Mouse (Mus musculus): ENCODE measurements around the gene Gm20431.

Gm20431 gene

DNA sequence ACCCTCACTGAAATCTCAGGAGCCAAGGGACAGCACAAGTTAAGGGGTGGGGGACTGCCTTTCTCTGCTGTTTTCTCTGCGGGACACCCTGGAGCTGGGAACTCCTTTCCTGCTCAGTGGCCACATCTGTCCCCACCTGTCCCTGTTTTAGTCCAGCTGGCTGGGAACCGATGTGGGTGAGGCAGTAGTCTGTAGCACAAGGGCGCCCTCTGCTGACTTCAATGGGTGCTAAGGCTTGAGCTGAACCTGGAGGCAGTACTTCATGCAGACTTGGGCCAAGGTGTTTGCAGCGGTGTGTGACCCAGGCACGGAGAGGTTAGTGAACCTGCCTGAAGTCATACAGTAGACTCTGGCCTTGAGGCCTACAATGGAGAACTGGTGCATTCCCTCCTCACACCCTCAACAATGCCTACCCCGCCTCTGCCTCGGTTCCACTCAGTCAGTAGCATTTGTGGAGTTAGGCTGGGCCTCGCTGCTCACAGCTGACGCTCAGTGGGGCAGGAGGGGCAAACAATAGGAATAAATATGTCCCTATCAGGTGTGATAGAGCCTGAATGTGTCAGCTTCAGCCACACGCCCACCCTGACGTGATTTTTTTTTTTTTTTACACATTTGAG lies 56.0 kb downstream of the Gm20431 start:
- peak; percentile 59 for DNase-seq (ENCODE audit: extremely low read depth, insufficient read length, low spot score)

DNA sequence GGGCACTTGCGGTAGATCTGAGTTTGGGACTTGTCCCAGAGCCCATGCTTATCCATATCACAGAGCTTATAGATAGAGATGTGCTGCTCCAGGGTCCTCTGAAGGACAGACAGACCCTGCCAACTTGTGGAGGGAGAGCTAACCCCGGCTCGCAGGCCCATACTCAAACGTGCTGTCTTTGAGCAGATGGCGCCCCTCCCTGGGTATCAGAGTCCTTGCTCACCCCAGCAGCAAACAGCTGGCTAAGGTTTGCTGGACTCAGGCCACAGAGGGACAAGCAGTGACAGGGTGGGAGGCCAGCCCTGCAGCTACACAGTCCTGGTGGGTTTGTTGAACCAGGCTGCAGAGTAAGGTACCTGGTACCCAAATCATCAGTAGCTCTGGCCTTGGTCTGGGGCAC lies 58.3 kb downstream of the Gm20431 start:
- DNase-seq (ENCODE audit: extremely low read depth, insufficient read length, low spot score), result no peak

DNA sequence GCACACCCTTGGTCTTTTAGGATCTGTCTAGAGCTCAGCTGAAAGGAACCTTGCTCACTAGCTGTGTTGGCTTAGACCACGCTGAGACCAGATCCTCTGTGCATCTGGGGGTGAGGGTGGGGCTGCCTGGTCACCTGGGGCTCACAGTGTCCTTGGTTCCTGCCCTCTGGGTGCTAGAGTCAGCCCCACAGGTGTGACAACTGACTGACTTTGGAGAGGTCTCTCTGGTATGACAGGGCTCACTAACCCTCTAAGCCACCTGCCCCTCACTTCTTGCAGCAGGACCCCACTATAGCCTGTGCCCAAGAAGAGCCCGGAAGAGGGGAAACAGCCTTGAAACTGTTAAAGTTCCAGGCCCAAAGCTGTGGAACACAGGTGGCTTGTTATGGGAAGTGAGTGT lies 58.9 kb downstream of the Gm20431 start:
- DNase-seq (ENCODE audit: extremely low read depth, insufficient read length, low spot score), result no peak

DNA sequence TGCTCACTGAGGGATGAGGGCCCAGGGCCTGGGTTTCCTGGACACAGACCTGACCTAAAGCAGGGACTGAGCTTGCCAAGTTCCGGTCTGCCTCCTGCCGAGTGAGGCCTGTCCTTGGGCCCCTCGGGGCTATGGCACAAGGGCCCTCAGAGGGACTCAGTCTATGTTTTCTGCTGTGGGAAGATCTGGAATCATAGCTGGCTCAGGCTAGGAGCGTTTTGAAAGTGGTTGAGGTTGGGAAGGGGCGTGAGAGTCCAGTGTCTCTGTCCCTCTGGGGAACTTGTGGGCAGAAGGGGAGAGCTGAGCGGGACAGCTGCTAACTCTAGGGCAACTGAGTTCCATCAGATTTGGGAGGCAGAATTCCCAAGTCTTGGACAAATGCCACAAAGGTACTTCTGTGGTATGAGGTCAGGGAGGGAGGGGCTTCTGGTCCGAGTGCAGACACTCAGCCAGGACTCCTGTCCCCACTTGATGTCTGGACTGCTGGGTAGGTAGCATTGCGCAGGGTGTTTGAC lies 60.8 kb downstream of the Gm20431 start:
- no peak for DNase-seq (ENCODE audit: extremely low read depth, insufficient read length, low spot score)

DNA sequence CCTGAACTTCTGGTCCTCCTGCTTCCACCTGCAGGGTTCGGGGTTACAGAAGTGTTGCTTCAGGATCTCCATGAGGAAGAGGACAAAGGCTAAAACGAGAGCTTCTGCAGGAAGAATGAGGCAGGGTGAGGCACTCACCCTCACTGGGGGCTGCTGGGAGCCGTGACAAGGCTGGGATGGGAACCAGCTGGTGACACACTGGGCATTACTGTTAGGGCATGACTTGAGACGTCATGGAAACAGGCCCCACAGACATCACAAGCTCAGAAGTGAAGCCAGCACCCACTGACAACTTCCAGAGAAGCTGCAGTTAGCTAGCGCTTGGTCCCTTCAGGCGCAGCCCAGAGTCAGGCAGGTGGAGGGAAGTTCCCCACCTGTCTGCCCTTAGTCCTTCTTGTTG lies 61.4 kb downstream of the Gm20431 start:
- DNase-seq (ENCODE audit: extremely low read depth, insufficient read length, low spot score), result no peak

DNA sequence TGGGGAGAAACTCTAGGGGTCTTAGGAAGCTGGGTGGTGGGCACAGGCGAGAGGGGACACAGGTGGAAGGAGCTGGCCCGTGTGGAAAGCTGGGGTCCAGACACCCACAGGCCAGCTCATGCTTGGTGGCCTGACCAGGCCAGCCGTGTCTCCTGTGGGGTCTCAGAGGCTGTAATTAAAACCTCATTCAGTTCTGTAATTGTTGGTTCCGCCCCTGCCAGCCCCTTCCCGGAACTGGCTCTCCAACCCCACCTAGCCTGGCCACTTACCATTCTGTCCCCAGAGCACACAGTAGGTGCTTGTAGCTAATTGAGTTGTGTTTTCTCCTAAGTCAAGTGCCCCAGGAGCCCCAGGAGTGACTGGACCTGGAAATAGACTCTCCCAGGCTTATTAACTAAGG lies 62.1 kb downstream of the Gm20431 start:
- no peak for DNase-seq (ENCODE audit: extremely low read depth, insufficient read length, low spot score)

DNA sequence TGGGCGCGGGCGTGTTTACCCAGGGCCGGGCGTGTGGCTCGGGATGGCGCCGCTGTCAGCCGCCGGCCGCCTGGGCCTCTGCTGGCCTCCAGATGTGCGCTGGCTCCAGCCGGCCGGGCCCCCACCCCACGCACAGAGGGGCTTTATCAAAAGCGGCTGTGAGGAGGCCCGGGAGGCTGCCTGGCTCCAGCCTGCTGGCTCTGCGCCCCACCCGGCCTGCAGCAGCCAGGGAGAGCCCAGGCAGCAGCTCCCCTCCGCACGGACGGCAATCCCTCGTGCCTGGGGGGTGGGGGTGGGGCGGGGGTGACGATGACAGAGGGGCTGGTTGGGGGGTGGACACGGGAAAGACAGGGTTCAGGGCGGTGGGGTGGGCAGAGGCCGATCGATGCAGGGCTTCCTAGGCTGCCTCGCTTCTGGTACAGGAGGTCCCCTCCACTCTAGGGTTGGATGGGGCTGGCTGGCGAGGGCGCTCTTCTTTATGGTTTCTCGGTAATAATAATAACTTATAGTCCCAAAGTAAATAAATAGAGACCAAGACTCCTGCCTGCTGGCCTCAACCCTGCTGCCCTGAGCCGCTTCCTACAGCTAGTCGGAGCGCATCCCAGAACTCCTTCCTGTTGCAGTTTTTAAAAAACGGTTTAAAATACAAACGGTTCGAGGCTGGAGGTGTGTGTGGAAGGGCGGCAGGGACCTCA lies 63.7 kb downstream of the Gm20431 start:
- no peak for DNase-seq (ENCODE audit: extremely low read depth, insufficient read length, low spot score)

DNA sequence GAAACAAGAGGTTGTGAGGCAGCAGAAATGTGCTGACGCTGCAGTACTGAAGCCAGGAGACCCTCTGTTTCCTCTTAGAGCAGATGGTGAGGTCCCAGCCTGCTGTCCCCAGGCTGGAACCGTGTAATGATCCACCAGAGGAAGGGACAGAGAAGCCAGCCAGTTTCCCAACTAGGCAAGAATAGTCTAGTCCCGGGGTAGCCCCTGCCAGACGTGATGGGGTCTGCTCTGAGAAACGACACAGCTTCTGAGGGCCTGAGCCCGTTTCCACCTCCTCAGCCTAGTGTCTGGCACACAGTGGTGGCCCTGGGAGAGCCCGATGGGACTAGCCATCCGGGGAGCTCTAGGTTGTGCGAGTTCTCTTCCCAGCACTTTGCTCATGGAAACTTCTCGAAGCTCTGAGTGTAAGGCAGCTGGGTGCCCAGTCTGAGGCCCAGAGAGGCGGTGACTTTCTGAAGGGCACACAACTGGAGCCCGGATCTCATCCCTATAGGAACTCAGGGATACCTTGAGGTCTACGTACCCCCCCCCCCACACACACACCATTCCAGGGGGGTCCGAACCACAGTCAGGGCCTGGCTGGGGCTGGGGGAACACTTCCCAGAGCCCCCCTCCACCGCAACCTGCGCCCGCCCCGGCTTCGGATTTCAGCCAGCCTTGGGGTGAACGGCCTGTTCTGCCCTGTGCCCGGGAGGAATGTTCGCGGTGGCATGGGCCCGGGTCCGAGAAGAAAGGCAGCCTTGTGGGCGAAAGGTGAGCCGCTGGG lies 64.4 kb downstream of the Gm20431 start:
- no peak for DNase-seq (ENCODE audit: extremely low read depth, insufficient read length, low spot score)

DNA sequence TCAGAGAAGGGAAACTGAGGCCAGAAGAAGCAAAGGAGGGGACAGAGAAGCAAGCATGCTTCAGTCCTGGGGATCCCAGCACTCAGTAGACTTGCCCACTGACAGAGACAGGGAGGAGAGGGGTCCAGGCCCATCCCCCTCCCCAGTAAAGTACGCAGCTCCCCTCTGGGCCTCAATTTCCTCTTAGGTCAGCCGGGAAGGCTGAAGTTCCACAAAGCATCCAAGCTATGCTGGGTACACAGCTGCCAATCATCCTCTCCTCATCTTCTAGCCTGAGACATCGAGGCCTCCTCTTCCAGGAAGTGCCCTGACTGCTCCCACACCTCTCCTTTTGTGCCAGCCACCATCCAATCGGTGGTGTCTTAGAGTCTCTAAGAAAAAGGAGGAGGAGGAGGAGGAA lies 65.0 kb downstream of the Gm20431 start:
- DNase-seq (ENCODE audit: extremely low read depth, insufficient read length, low spot score), result no peak

DNA sequence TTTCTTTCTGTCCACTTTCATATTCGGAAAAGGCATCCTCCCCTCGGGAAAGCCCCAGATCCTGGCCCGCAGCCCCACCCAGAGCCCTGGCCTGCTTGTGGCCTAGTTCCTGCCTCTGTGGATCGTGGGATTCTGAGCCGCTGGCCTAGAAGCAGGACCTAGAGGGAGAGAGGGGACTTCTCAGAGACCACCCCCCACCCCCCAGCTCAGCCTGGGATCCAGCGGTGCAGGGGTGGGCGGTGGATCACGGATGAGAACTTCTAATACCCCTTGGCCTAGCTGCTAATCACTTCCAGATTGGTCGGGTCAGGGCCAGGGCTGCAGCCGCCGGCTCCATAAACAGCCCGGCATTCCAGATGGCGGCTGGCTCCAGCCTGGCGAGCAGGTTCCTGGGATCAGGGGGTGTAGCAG lies 65.5 kb downstream of the Gm20431 start:
- peak; percentile 80 for DNase-seq (ENCODE audit: extremely low read depth, insufficient read length, low spot score)

DNA sequence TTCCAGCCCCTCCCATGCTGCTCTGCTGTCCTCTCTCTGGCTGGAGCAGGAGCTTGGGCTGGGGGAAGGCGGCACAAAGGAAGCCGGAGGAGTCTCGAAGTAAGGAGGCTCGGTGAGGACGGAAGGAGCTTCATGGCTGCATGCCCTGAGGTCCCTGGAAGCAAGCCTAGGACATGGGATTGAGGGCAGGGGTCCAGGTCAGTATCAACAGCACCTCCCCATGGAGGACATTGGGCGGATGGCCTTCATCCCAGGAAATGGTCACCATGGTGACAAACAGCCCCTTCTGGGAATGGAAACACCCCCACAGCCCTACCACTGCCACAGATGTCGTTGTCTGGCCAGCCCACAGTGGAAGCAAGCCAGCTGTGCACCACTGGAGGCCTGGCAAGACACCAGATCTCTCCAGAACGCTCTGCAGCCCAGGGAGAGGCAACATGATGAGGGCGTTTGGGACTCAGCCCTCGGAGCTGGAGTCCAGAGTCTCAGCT lies 66.8 kb downstream of the Gm20431 start:
- DNase-seq (ENCODE audit: extremely low read depth, insufficient read length, low spot score), result peak; percentile 92

DNA sequence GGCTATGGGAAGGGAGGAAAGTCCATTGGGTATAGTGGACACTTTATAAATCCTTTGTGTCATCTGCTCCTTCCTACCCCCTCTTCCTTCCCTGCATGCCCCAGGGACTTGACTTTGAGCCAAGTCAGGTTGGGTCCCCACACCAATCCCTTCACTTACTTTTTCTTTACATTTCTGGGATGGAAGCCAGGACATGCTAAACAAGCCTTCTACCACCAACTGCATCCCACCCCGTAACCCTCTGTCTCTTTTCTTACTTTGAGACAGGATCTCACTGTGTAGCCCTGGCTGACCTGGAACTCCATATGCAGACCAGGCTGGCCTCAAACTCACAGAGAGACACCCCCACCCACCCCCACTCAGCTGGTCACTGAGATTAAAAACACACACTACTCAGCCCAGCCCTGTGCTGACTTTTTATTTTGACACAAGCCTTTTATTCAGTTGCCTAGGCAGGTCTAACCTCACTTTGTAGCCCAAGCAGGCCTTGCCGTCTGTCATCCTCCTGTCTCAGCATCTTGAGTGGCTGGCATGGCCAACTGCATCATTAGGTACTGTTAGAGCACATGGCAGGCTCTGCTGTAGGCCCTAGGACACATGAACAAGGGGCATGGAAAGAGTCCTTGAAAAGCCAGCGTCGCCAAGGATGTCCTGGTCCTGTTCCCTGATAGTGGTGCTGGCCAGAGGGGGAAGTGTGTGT lies 67.6 kb downstream of the Gm20431 start:
- DNase-seq (ENCODE audit: extremely low read depth, insufficient read length, low spot score), result no peak

DNA sequence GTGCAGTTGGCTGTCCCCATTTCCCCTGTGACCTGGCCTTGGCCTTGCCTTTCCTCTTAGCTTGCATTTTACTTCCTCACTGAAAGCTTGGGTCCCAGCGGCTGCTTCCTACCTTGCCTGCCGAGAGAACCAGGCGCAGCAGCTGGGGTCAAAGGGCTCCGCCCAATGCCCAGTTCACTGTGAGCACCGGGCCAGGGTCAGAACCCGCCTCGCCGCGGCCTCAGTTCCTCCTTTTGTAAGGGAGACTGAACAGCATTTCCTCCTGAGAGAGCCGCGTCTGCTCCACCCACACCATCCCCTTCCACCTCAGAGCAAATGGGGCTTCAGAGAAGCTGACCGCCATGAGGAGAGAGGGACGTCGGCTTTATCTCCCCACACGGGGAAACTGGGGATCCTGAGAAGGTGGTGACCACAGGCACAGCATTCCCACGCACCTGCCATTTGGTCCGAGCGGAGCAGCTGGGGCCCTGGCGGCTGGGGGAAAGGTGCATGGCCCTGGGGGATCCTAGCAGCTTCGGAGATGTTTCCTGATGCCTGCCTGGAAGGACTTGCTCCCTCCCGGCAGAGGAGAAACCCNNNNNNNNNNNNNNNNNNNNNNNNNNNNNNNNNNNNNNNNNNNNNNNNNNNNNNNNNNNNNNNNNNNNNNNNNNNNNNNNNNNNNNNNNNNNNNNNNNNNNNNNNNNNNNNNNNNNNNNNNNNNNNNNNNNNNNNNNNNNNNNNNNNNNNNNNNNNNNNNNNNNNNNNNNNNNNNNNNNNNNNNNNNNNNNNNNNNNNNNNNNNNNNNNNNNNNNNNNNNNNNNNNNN lies 72.3 kb downstream of the Gm20431 start:
- DNase-seq (ENCODE audit: extremely low read depth, insufficient read length, low spot score), result peak; percentile 87

DNA sequence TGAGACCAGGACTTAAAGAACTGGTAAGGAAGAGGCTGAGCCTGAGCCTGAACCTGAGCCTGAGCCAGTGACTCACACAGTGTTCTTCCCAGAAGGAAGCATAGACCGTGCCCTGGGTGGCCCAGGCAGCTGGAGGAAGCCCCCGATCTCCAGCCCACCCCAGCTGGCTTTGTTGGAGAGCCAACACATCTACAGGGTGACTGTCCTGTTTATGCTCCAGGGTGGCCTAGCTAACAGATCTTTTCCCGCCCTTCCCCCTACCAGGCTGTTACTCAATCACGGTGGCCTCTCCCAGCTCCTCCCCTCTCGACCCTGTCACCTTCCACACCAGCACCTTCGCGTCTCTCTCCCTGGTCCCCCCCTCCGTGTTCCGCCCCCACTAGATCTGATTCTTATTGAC lies 74.3 kb downstream of the Gm20431 start:
- peak; percentile 81 for DNase-seq (ENCODE audit: extremely low read depth, insufficient read length, low spot score)

DNA sequence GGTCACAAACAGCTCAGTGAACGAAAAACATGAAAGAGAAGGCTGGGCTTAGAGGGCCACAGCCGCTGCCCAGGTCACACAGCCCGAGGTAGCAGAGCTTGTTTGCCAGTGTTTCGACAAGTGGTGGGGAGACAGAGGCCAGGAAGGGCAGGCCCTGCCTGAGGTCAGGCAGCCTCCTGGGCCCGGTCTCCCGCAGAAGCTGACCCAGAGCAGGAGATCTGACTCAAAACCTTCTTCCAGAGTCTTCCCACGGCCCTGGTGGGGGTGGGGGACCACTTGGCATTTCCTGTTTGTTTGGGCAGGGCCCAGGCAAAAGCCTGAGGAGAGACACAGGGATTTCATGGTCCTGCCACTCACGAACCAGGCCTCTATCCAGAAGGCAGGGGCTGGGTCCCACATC lies 75.3 kb downstream of the Gm20431 start:
- peak; percentile 83 for DNase-seq (ENCODE audit: extremely low read depth, insufficient read length, low spot score)

DNA sequence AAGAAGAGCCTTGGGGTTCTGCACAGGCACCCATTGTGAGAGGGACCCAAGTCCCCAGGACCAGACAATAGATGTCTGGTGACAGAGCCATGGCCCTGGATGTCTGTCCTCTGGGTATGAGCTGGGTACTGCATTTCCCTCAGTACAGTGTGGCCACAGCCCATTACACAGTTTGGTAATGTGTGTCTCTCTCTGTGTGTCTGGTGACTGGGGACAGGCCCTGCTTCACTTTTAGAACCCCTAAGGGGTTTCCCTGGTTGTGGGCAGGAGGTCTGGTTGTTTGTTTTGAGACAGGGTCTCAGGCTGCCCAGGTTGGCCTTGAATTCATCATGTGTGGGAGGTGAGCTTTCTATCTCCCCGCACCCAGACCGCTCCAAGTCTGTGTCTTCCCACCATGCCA lies 76.0 kb downstream of the Gm20431 start:
- no peak for DNase-seq (ENCODE audit: extremely low read depth, insufficient read length, low spot score)

DNA sequence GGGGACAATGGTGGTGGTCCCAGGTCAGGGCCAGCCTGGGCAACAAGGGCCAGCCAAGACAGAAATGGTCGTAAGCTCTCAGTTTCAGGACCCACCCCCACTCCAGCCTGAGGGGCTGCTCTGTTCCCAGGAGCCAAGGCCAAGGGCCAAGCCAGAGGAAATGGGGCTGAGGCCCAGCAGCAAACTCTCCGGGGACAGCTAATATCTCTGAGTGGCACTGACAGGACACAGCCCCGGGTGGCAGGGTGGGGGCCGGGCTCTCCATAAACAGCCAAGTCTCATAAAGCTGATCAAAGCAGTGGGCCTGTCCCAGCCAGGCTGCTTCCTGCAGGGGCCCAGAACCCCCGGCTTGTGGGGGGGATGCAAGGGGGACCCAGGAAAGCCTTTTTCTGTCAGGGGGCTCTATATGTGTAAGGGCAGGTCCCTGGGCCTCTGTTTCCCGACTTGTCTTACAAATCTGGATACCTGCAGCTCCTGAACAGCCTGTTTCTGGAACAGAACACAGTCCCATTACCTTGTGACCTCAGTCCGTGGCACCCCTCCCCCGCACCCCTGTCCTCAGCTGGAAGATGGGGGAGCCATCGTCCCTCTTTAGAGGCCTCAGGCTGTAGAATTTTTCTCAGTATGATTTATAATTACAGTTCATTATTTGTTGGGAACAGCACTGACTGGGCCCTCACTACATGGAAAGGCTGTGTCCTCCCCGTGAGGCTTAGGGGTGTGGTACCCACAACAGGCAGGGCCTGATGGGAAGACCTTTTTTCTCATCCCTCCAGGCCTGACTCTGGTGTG lies 77.9 kb downstream of the Gm20431 start:
- no peak for DNase-seq (ENCODE audit: extremely low read depth, insufficient read length, low spot score)

DNA sequence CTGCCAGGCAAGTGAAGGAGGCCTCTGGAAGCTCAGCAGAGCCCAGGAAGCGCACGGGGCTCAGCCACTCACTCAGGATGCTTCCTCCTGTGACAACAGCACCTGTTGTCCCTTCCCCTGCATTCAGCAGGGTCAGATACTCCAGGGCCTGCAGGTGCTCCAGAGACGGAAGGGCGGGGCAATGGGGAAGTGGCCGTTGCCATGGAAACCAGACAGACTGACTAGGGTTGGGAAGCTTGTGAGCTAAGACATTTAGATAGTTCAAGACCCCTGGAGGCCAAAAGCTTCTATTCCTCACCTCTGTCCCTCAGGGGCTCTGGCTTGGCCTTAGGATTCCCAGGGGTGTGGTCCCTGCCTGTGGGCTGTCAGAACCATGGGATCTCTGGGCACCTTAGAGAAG lies 82.8 kb downstream of the Gm20431 start:
- no peak for DNase-seq (ENCODE audit: extremely low read depth, insufficient read length, low spot score)

DNA sequence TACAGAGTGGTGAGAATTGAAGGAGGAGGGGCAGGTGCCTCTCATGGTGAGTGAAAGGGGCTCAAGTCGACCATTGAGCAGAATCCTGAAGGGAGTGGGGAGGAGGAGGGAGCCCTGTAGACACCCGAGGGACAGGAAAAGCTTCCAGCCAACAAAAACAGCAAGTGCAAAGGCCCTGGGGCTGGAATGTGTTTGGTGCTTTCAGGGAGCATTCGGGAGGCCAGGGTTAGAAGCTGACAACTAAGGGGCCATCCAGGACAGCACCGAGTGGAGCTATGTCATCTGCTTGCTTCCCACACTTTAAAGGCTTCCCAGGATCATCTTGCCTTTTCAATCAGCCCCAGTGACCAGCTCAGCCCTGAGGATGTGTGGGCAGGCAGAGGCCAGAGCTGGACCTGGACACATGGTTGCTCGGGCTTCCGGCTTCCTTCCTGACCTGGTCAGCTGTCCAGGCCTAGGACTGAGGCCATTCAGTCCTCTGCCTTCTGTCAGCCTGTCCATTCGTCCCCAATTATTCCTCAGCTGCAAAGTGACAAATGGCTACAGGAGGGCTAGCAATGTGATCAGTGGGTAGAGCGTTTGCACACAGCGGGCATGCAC lies 84.0 kb downstream of the Gm20431 start:
- DNase-seq (ENCODE audit: extremely low read depth, insufficient read length, low spot score), result no peak
